Mouse (Mus musculus): ENCODE measurements at regions not wholly inside any gene's neighbourhood (a gene's known extent, or its start where the extent isn't known, plus 50 kb on each side); places are given as distances from the start of the nearest gene placed in this dataset.
"Not testable (repeated sequence)": the region's sequence is repeated elsewhere in the genome, so short reads cannot be mapped to it uniquely, and the experiment has no call there.

DNA sequence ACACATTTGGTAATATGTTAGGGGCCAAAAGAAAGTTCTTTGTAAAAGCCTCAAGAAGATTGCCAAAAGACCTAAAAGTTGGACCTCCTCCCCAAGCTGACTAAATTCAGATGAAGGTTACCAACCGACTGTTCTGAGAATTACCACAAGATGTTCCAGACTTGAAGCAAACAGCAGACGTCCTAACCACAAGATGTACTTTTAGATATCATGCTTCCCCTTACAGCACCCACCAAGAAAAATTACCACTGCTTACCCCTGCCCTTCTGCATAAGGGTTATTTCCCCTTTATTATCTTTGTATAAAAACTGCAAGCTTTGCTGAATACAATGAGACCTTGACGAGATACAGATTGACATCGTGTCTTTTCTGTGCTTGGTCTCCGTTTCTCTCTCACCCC is 121.6 kb upstream of the Cst10 start:
- peak; percentile 63 for ATAC-seq (replicated peaks; ENCODE audit: low read depth, poor library complexity, severe bottlenecking)

DNA sequence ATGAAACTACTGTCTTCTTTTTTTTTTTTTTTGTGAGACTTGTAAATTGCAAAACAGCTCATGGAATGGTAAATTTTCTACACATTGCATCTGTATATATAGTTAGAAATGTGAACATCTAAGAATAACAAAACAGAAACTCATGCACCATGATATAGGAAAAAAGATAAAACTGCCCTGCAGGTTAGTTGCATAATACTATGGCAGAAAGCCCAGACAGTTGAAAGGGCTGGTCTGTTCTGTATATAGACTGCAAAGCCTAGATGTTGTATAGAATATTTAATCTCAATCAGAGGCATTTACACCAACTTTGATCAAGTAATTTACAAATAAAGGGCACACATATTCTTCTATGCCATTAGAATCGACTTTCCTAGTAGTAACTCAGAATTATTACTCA is 120.7 kb upstream of the Cst10 start:
- no peak for ATAC-seq (replicated peaks; ENCODE audit: low read depth, poor library complexity, severe bottlenecking)

DNA sequence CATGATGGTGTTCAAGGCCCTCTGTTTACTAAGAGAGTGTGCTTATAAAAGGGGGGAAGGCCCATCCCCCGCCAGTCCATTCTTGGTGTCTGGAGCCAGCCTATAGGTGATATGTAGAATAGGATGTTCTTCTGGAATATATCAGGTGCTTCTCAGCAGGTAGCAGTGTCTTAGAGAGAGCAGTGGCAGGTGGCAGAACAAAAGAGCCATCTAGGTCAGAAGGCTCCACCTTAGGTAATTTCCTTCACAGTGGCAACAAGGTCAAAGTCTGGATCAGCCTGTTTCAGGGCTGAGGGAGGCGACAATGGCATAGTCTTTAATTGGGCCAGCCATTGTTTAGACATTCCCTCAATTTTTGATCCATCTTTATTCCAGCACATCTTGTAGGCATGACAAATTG is 107.9 kb upstream of the Cst10 start:
- ATAC-seq (replicated peaks; ENCODE audit: low read depth, poor library complexity, severe bottlenecking) = not testable (repeated sequence)

DNA sequence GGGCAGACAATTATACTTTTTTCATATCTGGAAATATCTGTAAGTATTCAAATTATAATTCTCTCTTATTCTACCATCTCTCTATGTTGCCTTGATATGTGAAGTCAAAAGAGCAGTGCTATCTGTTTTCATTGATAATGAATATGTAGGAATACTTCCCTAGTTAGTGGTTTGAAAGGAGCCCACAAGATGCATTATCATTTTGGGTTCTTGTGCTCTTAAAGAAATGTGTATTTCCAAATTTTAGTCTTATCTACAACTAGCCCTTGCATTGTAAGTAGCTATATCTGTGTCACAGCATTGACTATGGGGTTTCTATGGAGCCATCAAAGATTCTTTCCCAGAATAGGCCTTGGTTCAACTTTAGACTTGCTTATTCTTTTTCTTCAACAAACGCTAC is 99.3 kb upstream of the Cst10 start:
- ATAC-seq (replicated peaks; ENCODE audit: low read depth, poor library complexity, severe bottlenecking) = no peak

DNA sequence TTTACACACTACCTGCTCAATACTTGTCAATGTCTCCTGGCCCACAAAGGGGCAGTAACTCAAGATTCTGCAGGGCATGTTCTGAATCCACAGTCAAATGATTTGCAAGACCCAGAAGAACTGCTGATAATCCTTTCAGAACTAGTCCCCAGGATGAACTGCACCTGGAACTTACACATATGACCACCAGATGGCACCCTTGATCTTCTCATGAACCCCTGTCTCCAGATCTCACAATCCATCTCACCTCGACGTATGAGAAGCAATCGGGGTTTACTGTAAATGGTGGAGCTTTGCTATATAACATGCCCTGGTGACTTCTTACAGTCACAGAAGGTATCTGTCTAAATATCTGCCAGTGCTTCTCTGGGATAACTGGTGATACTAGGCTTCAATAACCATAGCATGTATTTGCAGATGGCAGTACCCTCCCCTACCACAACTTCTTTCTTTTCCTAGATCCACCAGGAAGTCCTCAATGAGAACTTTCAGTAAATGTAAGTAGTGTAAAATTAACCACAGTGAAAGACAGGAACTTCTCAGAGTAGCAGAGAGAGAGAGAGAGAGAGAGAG is 54.5 kb upstream of the Cst10 start:
- peak; percentile 100 for ATAC-seq (replicated peaks; ENCODE audit: low read depth, poor library complexity, severe bottlenecking)

Data from common myeloid progenitor, adult 5-6 weeks (primary cell).